Mouse (Mus musculus) liver, adult 2 months (tissue): ENCODE measurements around the gene Tbc1d30.

Experiments
- CTCF ChIP-seq: fragments of 200-500 bp; IDR thresholded peaks from 2 replicates; pipeline ENCODE4 v1.5.1; 2011; ENCODE audit warnings: low read depth, low read length, control low read depth
- POLR2A ChIP-seq: fragments of 200-500 bp; IDR thresholded peaks from 2 replicates; pipeline ENCODE4 v1.6.1; 2011; ENCODE audit warnings: low read length, control low read depth; ENCODE audit not compliant: insufficient read depth; ENCODE audit errors: extremely low read depth

- TF ChIP-seq POLR2A (no peak), CTCF (no peak)
Measured at GRCm38 (mm10) chr10:121375649-121376493, 24.8 kb upstream of the Tbc1d30 start.
